Mouse (Mus musculus) heart, adult 11 months (tissue): Measurements from ENCODE around the gene Olfr686.

ENCODE experiments used
- DNase-seq: peaks from one replicate; pipeline ENCODE4 v3.0.0; 2022

Olfr686 gene

GRCm38 (mm10) chr7:105207385-105207784 is at the start of gene Olfr686:
TSS of gene Olfr686 (minus strand) at chr7:105207485.
- no peak for DNase-seq

- no peak for DNase-seq
These were observed 49.4 kb upstream of the Olfr686 start for GRCm38 (mm10) chr7:105256656-105257055.

- DNase-seq: peak; percentile 49
These were observed 40.9 kb upstream of the Olfr686 start for GRCm38 (mm10) chr7:105248197-105248596.

GRCm38 (mm10) chr7:105247671-105248070 is 40.4 kb upstream of the Olfr686 start:
- peak; percentile 92 for DNase-seq

- DNase-seq: peak; percentile 96
These were observed 22.1 kb upstream of the Olfr686 start for GRCm38 (mm10) chr7:105229386-105229785.

- peak; percentile 97 for DNase-seq
These were observed 20.9 kb upstream of the Olfr686 start for GRCm38 (mm10) chr7:105228138-105228537.

- no peak for DNase-seq
These were observed 19.4 kb upstream of the Olfr686 start for GRCm38 (mm10) chr7:105226703-105227102.

- DNase-seq: no peak
These were observed 18.8 kb upstream of the Olfr686 start for GRCm38 (mm10) chr7:105226072-105226471.

- no peak for DNase-seq
These were observed 11.0 kb upstream of the Olfr686 start for GRCm38 (mm10) chr7:105218281-105218680.

GRCm38 (mm10) chr7:105214761-105215160 is 7.5 kb upstream of the Olfr686 start:
- DNase-seq: no peak

GRCm38 (mm10) chr7:105185912-105186311 is 21.4 kb downstream of the Olfr686 start, which contains the start of gene Olfr685:
TSS of gene Olfr685 (minus strand) at chr7:105186012.
- no peak for DNase-seq

- DNase-seq: no peak
These were observed 36.5 kb downstream of the Olfr686 start for GRCm38 (mm10) chr7:105170773-105171172.

GRCm38 (mm10) chr7:105163553-105163952 is 43.7 kb downstream of the Olfr686 start, which contains the start of gene Olfr684:
TSS of gene Olfr684 (minus strand) at chr7:105163653.
- no peak for DNase-seq
